Mouse (Mus musculus) liver, embryonic 14.5 days (tissue): ENCODE measurements at regions not wholly inside any gene's neighbourhood (a gene's known extent, or its start where the extent isn't known, plus 50 kb on each side); places are given as distances from the start of the nearest gene placed in this dataset.

Experiments used
- ATAC-seq: fragments of 200-750 bp; cut with Nextera tagmentation; 2 replicates; pipeline ENCODE4 v1.8.0; 2017; ENCODE audit warnings: moderate number of reproducible peaks, mild to moderate bottlenecking, moderate library complexity; ENCODE audit not compliant: insufficient read depth
- DNase-seq, 3 experiments: peaks; one replicate each; pipeline ENCODE4 v3.0.0-alpha.2; 2012 to 2013; ENCODE audit warnings: low read depth in 3 of 3, low spot score in 3 of 3
- H3K27ac ChIP-seq: fragments of 300-500 bp; sonication (generic); 2 replicates; pipeline ENCODE4 v1.5.1; 2014; ENCODE audit warnings: moderate library complexity, mild to moderate bottlenecking, control low read depth, inconsistent platforms
- H3K27me3 ChIP-seq: fragments of 300-500 bp; sonication (generic); 2 replicates; pipeline ENCODE4 v1.6.1; 2014; ENCODE audit warnings: mild to moderate bottlenecking, low read length, moderate library complexity; ENCODE audit not compliant: control insufficient read depth, insufficient read depth
- H3K36me3 ChIP-seq: fragments of 300-500 bp; sonication (generic); replicated peaks from 2 replicates; pipeline ENCODE4 v1.6.1; 2014; ENCODE audit warnings: low read depth; ENCODE audit not compliant: control insufficient read depth, insufficient read depth
- H3K4me1 ChIP-seq, 2 experiments: fragments of 200-500 bp in 1 of 2; fragments of 300-500 bp in 1 of 2; sonication (generic) in 1 of 2; replicated peaks; 2 replicates each; pipeline ENCODE4 v1.6.1; 2012 to 2014; ENCODE audit warnings: antibody characterized with exemption in 1 of 2, inconsistent platforms in 1 of 2, low read length in 1 of 2; ENCODE audit not compliant: control insufficient read depth in 2 of 2, insufficient read depth in 2 of 2
- H3K4me2 ChIP-seq: fragments of 300-500 bp; sonication (generic); 2 replicates; pipeline ENCODE4 v1.6.1; 2014; ENCODE audit warnings: low read depth, mild to moderate bottlenecking, control low read depth, moderate library complexity
- H3K4me3 ChIP-seq, 2 experiments: fragments of 200-500 bp in 1 of 2; fragments of 300-500 bp in 1 of 2; sonication (generic) in 1 of 2; 2 replicates each; pipeline ENCODE4 v1.5.1; 2012 to 2014; ENCODE audit warnings: low read depth in 2 of 2, low read length in 2 of 2, mild to moderate bottlenecking in 2 of 2, control low read depth in 1 of 2, inconsistent platforms in 1 of 2, moderate library complexity in 1 of 2; ENCODE audit not compliant: insufficient read depth in 1 of 2
- H3K9ac ChIP-seq: fragments of 300-500 bp; sonication (generic); replicated peaks from 2 replicates; pipeline ENCODE4 v1.6.1; 2014; ENCODE audit warnings: mild to moderate bottlenecking, control low read depth, moderate library complexity
- H3K9me3 ChIP-seq: fragments of 300-500 bp; sonication (generic); 2 replicates; pipeline ENCODE4 v1.6.1; 2016; ENCODE audit warnings: low read length, mixed read lengths; ENCODE audit not compliant: control insufficient read depth
- CTCF ChIP-seq: IDR thresholded peaks from 2 replicates; pipeline ENCODE4 v1.5.1; 2016; ENCODE audit warnings: antibody characterized with exemption, low read depth, control low read depth
- EP300 ChIP-seq: IDR thresholded peaks from 2 replicates; pipeline ENCODE4 v1.6.1; 2016; ENCODE audit warnings: antibody characterized with exemption, low read depth
- whole genome bisulfite sequencing: fragments of 180-500 bp; shearing (Covaris S2); extraction: QIAGEN DNeasy Blood & Tissue Kit; methylation state at CpG from one replicate; pipeline ENCODE4 v1.1.7; 2014; ENCODE audit not compliant: insufficient replicate concordance; 5-methylcytosine and 5-hydroxymethylcytosine counted together

DNA sequence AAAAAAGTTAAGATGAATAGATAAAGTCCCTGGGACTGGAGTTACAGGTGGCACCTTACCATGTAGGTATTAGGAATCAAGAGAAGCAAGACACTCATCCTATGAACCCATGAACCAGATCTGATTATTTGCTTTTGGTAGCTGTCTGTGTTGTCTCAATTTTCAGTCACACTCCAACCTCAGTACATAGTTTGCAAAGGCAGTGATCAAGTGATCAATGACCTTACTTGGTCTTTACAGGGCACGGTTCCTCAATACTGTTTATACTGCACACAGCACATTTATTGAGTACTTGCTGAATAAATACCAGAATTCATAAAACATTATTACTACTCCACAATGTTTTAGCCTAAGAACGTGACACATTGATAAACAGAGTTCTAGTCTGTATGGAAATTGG is 346.7 kb upstream of the Mpdz start:
- no peak for ATAC-seq
- Histone ChIP-seq H3K27ac (no peak overlapping the region), H3K9ac (no peak overlapping the region), H3K27me3 (no peaks in the 10 kb centered on the region), H3K4me1 (no peaks in the 10 kb centered on the region), H3K4me3 (no peak overlapping the region), H3K9me3 (no peaks in the 10 kb centered on the region), H3K4me2 (no peak overlapping the region), H3K36me3 (no peaks in the 10 kb centered on the region)
- no peak for DNase-seq
- TF ChIP-seq CTCF (no peak), EP300 (no peak)
- WGBS = 64% methylated on average over 2 of the region's 2 CpGs

DNA sequence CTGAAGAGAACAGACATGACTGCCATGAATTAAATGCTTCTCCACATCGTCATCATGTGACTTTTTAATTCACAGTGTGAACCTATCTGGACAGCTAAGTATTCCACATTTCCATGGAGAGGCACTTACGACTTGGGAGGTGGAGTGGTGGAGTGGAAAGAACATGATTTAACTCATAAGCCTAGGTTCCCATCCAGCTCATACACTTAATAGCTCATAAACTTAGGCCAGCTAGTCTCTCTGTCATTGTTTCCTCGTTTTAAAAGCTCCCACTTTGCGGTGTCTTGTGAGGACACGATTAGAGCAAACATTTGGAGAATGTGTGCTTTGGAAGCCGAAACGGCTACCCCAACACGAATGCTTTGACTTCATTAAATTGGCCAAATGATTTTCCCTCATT is 346.0 kb upstream of the Mpdz start:
- DNase-seq = no peak
- H3K4me2 ChIP-seq = no peak overlapping the region
- H3K27me3 ChIP-seq = no peaks in the 10 kb centered on the region
- no peak for TF ChIP-seq CTCF
- no peak for TF ChIP-seq EP300
- 61% methylated on average over 8 of the region's 8 CpGs for WGBS
- H3K4me3 ChIP-seq = no peak overlapping the region
- no peaks in the 10 kb centered on the region for H3K36me3 ChIP-seq
- H3K4me1 ChIP-seq = no peaks in the 10 kb centered on the region
- H3K27ac ChIP-seq = no peak overlapping the region
- no peak for ATAC-seq
- no peaks in the 10 kb centered on the region for H3K9me3 ChIP-seq
- no peak overlapping the region for H3K9ac ChIP-seq

DNA sequence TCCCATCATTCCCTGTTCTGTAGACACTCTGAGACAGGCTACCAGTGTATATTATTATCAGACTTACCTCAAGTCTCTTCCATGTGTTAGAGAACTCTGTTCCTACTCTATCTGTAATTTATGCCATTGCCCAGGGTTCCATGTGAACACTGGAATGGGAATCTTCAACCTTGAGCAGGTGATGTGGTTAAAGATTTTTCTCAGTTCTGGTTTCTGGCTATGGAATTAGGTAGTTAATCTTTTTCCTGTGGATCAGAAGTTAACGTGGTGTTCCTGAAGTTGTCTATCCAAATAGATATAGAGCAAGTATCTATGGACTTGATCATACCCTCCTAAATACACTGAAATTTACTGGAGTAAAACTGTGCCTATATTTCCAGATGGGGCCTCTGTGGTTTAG is 339.4 kb upstream of the Mpdz start:
- DNase-seq = no peak
- H3K9ac ChIP-seq = no peak overlapping the region
- no peak for ATAC-seq
- no peaks in the 10 kb centered on the region for H3K27me3 ChIP-seq
- H3K9me3 ChIP-seq = no peaks in the 10 kb centered on the region
- no peak for TF ChIP-seq EP300
- H3K4me3 ChIP-seq = no peak overlapping the region
- no peaks in the 10 kb centered on the region for H3K36me3 ChIP-seq
- WGBS = 48% methylated on average over 1 of the region's 1 CpGs
- no peak overlapping the region for H3K4me2 ChIP-seq
- no peaks in the 10 kb centered on the region for H3K4me1 ChIP-seq
- no peak overlapping the region for H3K27ac ChIP-seq

DNA sequence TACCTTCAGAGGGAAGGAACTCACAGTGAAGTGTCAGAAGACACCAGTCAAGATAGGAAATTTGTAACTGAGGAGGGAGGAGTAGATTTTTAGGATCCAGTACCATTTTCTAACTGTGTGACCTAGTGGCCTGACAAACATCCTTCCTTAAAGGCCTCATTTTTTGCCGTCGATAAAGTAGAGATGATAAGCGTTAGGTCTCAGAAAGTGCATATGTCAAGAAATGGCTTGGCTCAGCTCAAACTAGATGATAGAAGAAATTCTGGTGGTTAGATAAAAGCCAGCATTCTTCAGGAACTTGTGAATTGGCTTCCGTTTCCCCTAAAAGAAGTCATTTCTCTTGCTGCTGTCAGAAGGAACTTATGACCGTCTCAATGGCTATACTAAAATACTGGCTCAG is 324.1 kb upstream of the Mpdz start:
- WGBS = 24% methylated on average over 5 of the region's 5 CpGs
- H3K9me3 ChIP-seq = no peaks in the 10 kb centered on the region
- H3K9ac ChIP-seq = no peak overlapping the region
- no peaks in the 10 kb centered on the region for H3K4me1 ChIP-seq
- H3K4me3 ChIP-seq = no peak overlapping the region
- ATAC-seq (no peak), DNase-seq (no peak)
- no peak overlapping the region for H3K4me2 ChIP-seq
- H3K27me3 ChIP-seq = no peaks in the 10 kb centered on the region
- no peaks in the 10 kb centered on the region for H3K36me3 ChIP-seq
- TF ChIP-seq EP300 (no peak), CTCF (no peak)
- H3K27ac ChIP-seq = no peak overlapping the region

DNA sequence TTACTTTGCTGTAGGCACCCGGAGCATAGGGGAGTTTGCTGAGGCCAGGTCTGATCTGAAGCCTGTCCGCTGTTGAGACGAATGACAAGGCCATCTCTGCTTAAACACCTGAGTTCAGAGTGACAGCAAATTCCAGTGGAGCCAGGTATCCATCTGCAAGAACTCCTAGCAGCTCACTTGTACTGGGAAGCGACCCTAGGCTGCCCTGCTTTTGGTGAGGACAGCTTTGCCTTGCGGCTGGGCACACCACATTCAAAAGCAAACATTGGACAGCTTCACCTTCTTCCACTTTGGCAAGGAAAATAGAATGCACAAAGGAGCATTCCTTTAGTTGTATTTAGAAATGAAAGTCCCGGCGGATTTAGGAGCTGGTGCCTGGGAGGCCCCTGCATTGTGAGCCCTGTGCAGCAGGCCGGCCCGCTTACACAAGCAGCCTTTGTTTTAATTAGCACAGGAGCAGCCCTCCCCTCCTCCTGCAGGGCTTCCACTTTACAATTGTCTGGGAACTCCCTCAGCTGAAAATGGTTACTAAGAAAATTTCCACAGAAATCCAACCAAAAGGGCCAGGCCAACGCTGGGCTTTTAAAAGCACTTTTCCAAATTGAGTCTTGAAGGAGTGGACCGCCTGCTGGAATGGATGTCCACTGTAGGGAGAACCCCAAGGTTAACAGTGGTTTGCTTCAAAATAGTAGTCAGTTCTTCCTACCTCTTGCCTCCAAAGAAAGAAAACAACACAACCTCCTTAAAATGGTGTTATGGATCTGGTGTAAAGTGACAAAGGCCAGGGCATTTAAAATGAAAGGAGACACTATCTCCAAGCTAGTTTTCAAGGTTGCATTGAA is 321.6 kb upstream of the Mpdz start:
- no peak overlapping the region for H3K27ac ChIP-seq
- TF ChIP-seq EP300 (no peak), CTCF (no peak)
- H3K9ac ChIP-seq = no peak overlapping the region
- no peaks in the 10 kb centered on the region for H3K27me3 ChIP-seq
- no peaks in the 10 kb centered on the region for H3K9me3 ChIP-seq
- no peak overlapping the region for H3K4me2 ChIP-seq
- no peaks in the 10 kb centered on the region for H3K4me1 ChIP-seq
- 55% methylated on average over 11 of the region's 11 CpGs for WGBS
- no peak for ATAC-seq
- DNase-seq = no peak
- H3K36me3 ChIP-seq = no peaks in the 10 kb centered on the region
- no peak overlapping the region for H3K4me3 ChIP-seq
